ENCODE assay signal across 13 mouse cellular contexts in genomic region chr10:98951286-98952270, GRCm38 (mm10). TPM values are rescaled to one million over a fixed set of nuclear protein-coding genes. Genes with fewer than 3 reads are reported as not detected.
DNase-seq lines count a peak whose midpoint lies in the region; ATAC-seq and TF ChIP-seq lines count a peak whose summit lies in the region.
"Had no signal": no experiment of that assay in that cellular context is flagged by ENCODE, and none has a peak within 500 bp of the region (broad histone marks: within the 10 kb centered on the region; RNA-seq: fewer than 3 reads in every experiment).

No protein-coding gene starts in this region.

- peaks cover 20% of the 10 kb centered on the region for H3K4me1 ChIP-seq in kidney, embryonic 16.5 days (ENCODE audit: insufficient read depth, low read length)
- H3K4me1 ChIP-seq in neural tube, embryonic 13.5 days (replicated peaks) = peaks cover 25% of the 10 kb centered on the region

- no peak for TF ChIP-seq POLR2A in myocyte (IDR thresholded peaks at IDR 0.05; ENCODE audit: insufficient read length, low read depth)

- H3K9me3 ChIP-seq in kidney, embryonic 16.5 days (ENCODE audit: low read length) = no peaks in the 10 kb centered on the region
- H3K9me3 ChIP-seq in neural tube, embryonic 13.5 days = no peaks in the 10 kb centered on the region
- H3K9me3 ChIP-seq: heart, embryonic 15.5 days; midbrain, embryonic 12.5 days had no signal

- no peak for DNase-seq in kidney, postnatal 4 days
- no peak for DNase-seq in neural tube, embryonic 10.5 days (ENCODE audit: extremely low spot score, low spot score)
- DNase-seq: adrenal gland, adult 8-10 months; gastrocnemius, postnatal 36 days; kidney, adult 18-20 months; lung, adult 18-20 months had no signal

- 56% methylated on average over 17 of the region's 17 CpGs for WGBS in kidney, embryonic 16.5 days
- 89% methylated on average over 17 of the region's 17 CpGs for WGBS in neural tube, embryonic 13.5 days

- peak; percentile 72 for ATAC-seq in kidney, embryonic 16.5 days (ENCODE audit: low FRiP score, low TSS enrichment)
- peak; percentile 30; the same call in 1 of the 2 replicates for ATAC-seq in neural tube, embryonic 13.5 days (ENCODE audit: low read depth)
- ATAC-seq in common myeloid progenitor, adult 5-6 weeks (replicated peaks; ENCODE audit: low read depth, poor library complexity, severe bottlenecking) = peak; percentile 34
- no peak for ATAC-seq in activated CD4-positive, CD25-positive, alpha-beta regulatory T cell, adult 4 months

- H3K9ac ChIP-seq in kidney, embryonic 16.5 days (replicated peaks; ENCODE audit: low read length) = no peak overlapping the region
- no peak overlapping the region for H3K9ac ChIP-seq in neural tube, embryonic 13.5 days
- H3K9ac ChIP-seq: heart, embryonic 15.5 days; midbrain, embryonic 12.5 days had no signal

- no peaks in the 10 kb centered on the region for H3K36me3 ChIP-seq in kidney, embryonic 16.5 days (ENCODE audit: insufficient read depth, low read length)
- H3K36me3 ChIP-seq in neural tube, embryonic 13.5 days = no peaks in the 10 kb centered on the region
- H3K36me3 ChIP-seq in myocyte (ENCODE audit: control insufficient read depth, insufficient read depth) = no peaks in the 10 kb centered on the region
- H3K36me3 ChIP-seq: heart, embryonic 15.5 days; midbrain, embryonic 12.5 days had no signal

- H3ac ChIP-seq in myocyte (ENCODE audit: control insufficient read depth, insufficient read length) = no peak overlapping the region

- H3K79me2 ChIP-seq in myocyte (ENCODE audit: control insufficient read depth, insufficient read depth) = peaks cover 83% of the 10 kb centered on the region

- no peaks in the 10 kb centered on the region for H3K27me3 ChIP-seq in kidney, embryonic 16.5 days (ENCODE audit: insufficient read depth, low read length)
- no peaks in the 10 kb centered on the region for H3K27me3 ChIP-seq in neural tube, embryonic 13.5 days
- H3K27me3 ChIP-seq in myocyte (ENCODE audit: control insufficient read depth, insufficient read depth, insufficient read length) = no peaks in the 10 kb centered on the region
- H3K27me3 ChIP-seq: heart, embryonic 15.5 days; midbrain, embryonic 12.5 days had no signal

- no peak overlapping the region for H3K4me2 ChIP-seq in kidney, embryonic 16.5 days (replicated peaks; ENCODE audit: low read depth, low read length)
- no peak overlapping the region for H3K4me2 ChIP-seq in neural tube, embryonic 13.5 days
- H3K4me2 ChIP-seq in myocyte (ENCODE audit: low read depth) = no peak overlapping the region
- H3K4me2 ChIP-seq: heart, embryonic 15.5 days; midbrain, embryonic 12.5 days had no signal

- H3K27ac ChIP-seq in kidney, embryonic 16.5 days (ENCODE audit: low read length) = no peak overlapping the region
- H3K27ac ChIP-seq in neural tube, embryonic 13.5 days (replicated peaks) = no peak overlapping the region
- H3K27ac ChIP-seq: heart, embryonic 15.5 days; midbrain, embryonic 12.5 days had no signal

- no peak overlapping the region for H3K4me3 ChIP-seq in kidney, embryonic 16.5 days (ENCODE audit: low read length)
- H3K4me3 ChIP-seq in neural tube, embryonic 13.5 days = no peak overlapping the region
- no peak overlapping the region for H3K4me3 ChIP-seq in myocyte
- H3K4me3 ChIP-seq: heart, embryonic 15.5 days; midbrain, embryonic 12.5 days had no signal

TF ChIP-seq in myocyte, 11 proteins besides CTCF, POLR2A, EP300 and RAD21:
- TF ChIP-seq MYOG (IDR thresholded peaks at IDR 0.05; ENCODE audit: control insufficient read depth in 1 of 3, insufficient read depth in 1 of 3, insufficient read length in 2 of 3, low read depth in 2 of 3) = no peak
- TF ChIP-seq POLR2AphosphoS2 (IDR thresholded peaks at IDR 0.05; ENCODE audit: insufficient read length, low read depth) = no peak
- no peak for TF ChIP-seq E2F4 (IDR thresholded peaks at IDR 0.05; ENCODE audit: insufficient read depth)
- TF ChIP-seq CEBPB (IDR thresholded peaks at IDR 0.05; ENCODE audit: insufficient read depth, poor library complexity, severe bottlenecking) = no peak
- TF ChIP-seq TCF12 (IDR thresholded peaks at IDR 0.05; ENCODE audit: insufficient read depth, poor library complexity, severe bottlenecking) = no peak
- TF ChIP-seq SRF (IDR thresholded peaks at IDR 0.05; ENCODE audit: control insufficient read depth, insufficient read length, low read depth) = no peak
- TF ChIP-seq USF1 (IDR thresholded peaks at IDR 0.05; ENCODE audit: low read depth) = peak; percentile 44
- TF ChIP-seq TCF3 (IDR thresholded peaks at IDR 0.05; ENCODE audit: insufficient read length, low read depth) = no peak

RNA-seq across cellular contexts. Expression of gene Atp2b1, which starts 37.4 kb away (rescaled TPM):
- polyA plus RNA-seq in kidney, embryonic 16.5 days (2015; fragmentation: Nextera tagmentation; extraction: Ambion mirVana) = 164 and 182 TPM in 2 replicates
- 269 and 285 TPM in 2 replicates for polyA plus RNA-seq in neural tube, embryonic 13.5 days (2015; fragmentation: Nextera tagmentation; extraction: Ambion mirVana)
- total RNA-seq in common myeloid progenitor, adult 5-6 weeks (2017) = 32.4 and 55.2 TPM in 2 replicates
- 36.2 TPM for polyA plus RNA-seq in myocyte (2012; fragmentation: generic; extraction: Trizol)
- 100 to 1,000 TPM in 1 of 2 experiments, 10 to 100 TPM in 1; 95.0 to 130 TPM for polyA plus RNA-seq in activated CD4-positive, CD25-positive, alpha-beta regulatory T cell, adult 4 months (2017; shearing (Covaris generic))
